Mouse (Mus musculus): ENCODE data around the gene Sec61a2. TPM values are rescaled to one million over a fixed set of nuclear protein-coding genes. Genes with fewer than 3 reads are reported as not detected.

Gene Sec61a2
- total and polyA plus RNA-seq, 3 experiments, result 13.9 to 32.3 TPM; not detected in 1

DNA sequence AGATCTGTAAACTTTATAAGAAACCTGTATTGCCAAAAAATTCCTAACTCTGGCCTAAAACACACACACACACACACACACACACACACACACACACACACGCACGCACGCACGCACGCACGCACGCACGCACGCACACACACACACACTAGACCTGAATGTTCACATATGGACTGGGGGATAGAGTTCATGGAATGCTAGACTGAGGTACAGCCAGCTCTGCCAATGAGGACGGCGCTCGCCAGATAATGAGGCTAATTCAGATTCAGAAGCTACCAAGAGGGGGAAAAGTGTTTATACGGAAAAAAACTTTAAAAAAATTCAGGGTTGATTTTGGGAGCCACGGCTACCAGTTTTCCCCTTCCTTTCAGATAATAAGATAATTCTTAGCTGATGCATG, 44.7 kb upstream of the Sec61a2 start:
- Histone ChIP-seq H3K79me2 (ENCODE audit: control insufficient read depth, insufficient read depth, low read length, poor library complexity) (no peaks in the 10 kb centered on the region), H3K9ac (ENCODE audit: control insufficient read depth, low read depth, low read length, poor library complexity, severe bottlenecking) (no peak overlapping the region), H3K27ac (ENCODE audit: control insufficient read depth, low read depth, low read length) (no peak overlapping the region), H3K36me3 (ENCODE audit: control insufficient read depth in 1 of 2, insufficient read depth in 2 of 2, low read length in 2 of 2) (peaks cover 0 to 13% of the 10 kb centered on the region in 2 experiments; a peak in 2 of 4 replicates), H3K4me1 (ENCODE audit: control insufficient read depth in 1 of 2, insufficient read depth in 2 of 2, low read length in 2 of 2) (peaks cover 11 to 17% of the 10 kb centered on the region in 2 experiments), H3K27me3 (ENCODE audit: control insufficient read depth in 1 of 2, insufficient read depth in 2 of 2, low read length in 2 of 2) (no peaks in the 10 kb centered on the region), H3K9me3 (replicated peaks; ENCODE audit: insufficient read depth, low read length) (no peaks in the 10 kb centered on the region), H3K4me3 (ENCODE audit: control insufficient read depth in 1 of 2, insufficient read depth in 1 of 2, low read depth in 2 of 2, low read length in 2 of 2) (no peak overlapping the region)
- TF ChIP-seq NRF1 (IDR thresholded peaks at IDR 0.05; ENCODE audit: insufficient read depth, low read depth, low read length, poor library complexity, severe bottlenecking) (no peak), KAT2A (conservative IDR thresholded peaks at IDR 0.05; ENCODE audit: low read depth, low read length) (no peak)
- no peak for DNase-seq (ENCODE audit: low read depth, low spot score)

DNA sequence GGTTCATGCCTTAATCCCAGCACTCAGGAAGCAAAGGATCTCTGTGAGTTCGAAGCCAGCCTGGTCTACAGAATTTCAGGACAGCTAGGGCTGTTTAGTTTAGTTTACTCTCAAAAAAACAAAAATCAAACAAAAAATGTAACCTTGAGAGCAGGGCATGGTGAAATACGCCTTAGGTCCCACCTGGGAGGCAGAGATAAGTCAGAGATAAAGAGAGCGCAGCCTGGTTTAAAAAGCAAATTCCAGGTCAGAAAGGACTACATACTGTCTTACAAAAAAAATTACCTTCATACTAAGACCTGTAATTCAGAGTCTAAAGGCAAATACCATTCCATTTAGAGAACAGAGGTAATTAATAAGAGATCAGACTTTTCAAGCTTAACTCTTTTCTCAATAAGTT, 44.1 kb upstream of the Sec61a2 start:
- TF ChIP-seq ZC3H11A (IDR thresholded peaks at IDR 0.05; ENCODE audit: low read depth, low read length), result no peak
- peak; percentile 44; the same call in 1 of the 2 replicates for TF ChIP-seq TCF12 (IDR thresholded peaks at IDR 0.05; ENCODE audit: low read depth, low read length)
- peak; percentile 57; the same call in 1 of the 2 replicates for TF ChIP-seq GATA1 (IDR thresholded peaks at IDR 0.05; ENCODE audit: low read depth, low read length)
- H3K27me3 ChIP-seq (ENCODE audit: control insufficient read depth in 1 of 2, insufficient read depth in 2 of 2, low read length in 2 of 2), result no peaks in the 10 kb centered on the region
- peaks cover 11 to 13% of the 10 kb centered on the region in 2 experiments for H3K4me1 ChIP-seq (ENCODE audit: control insufficient read depth in 1 of 2, insufficient read depth in 2 of 2, low read length in 2 of 2)
- H3K9ac ChIP-seq (ENCODE audit: control insufficient read depth, low read depth, low read length, poor library complexity, severe bottlenecking), result no peak overlapping the region
- H3K79me2 ChIP-seq (ENCODE audit: control insufficient read depth, insufficient read depth, low read length, poor library complexity), result no peaks in the 10 kb centered on the region
- no peak for DNase-seq (ENCODE audit: low read depth, low spot score)
- H3K9me3 ChIP-seq (replicated peaks; ENCODE audit: insufficient read depth, low read length), result no peaks in the 10 kb centered on the region
- H3K4me3 ChIP-seq (ENCODE audit: control insufficient read depth in 1 of 2, insufficient read depth in 1 of 2, low read depth in 2 of 2, low read length in 2 of 2), result no peak overlapping the region
- peaks cover 0 to 13% of the 10 kb centered on the region in 2 experiments; a peak in 2 of 4 replicates for H3K36me3 ChIP-seq (ENCODE audit: control insufficient read depth in 1 of 2, insufficient read depth in 2 of 2, low read length in 2 of 2)
- H3K27ac ChIP-seq (ENCODE audit: control insufficient read depth, low read depth, low read length), result peak overlapping the region; percentile 50; the same call in 1 of the 2 replicates

DNA sequence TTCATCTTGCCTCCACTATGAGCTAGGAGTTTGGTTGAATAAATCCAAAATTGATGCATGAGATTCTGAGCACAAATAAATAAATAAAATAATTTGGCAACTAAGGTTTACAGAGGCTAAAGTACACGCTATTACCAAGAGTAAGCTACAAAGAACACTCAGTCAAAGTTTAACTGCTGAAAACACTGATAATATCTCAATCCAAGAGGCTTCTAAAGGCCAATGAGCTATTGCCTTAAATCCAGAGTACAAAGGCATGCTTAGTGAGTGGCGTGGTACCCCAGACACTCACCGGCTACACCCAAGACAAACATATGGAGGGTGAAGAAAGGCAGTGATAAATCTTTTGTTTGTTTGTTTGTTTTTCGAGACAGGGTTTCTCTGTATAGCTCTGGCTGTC, 41.3 kb upstream of the Sec61a2 start:
- Histone ChIP-seq H3K27ac (ENCODE audit: control insufficient read depth, low read depth, low read length) (no peak overlapping the region), H3K4me3 (ENCODE audit: control insufficient read depth in 1 of 2, insufficient read depth in 1 of 2, low read depth in 2 of 2, low read length in 2 of 2) (no peak overlapping the region), H3K27me3 (ENCODE audit: control insufficient read depth in 1 of 2, insufficient read depth in 2 of 2, low read length in 2 of 2) (no peaks in the 10 kb centered on the region), H3K9ac (ENCODE audit: control insufficient read depth, low read depth, low read length, poor library complexity, severe bottlenecking) (no peak overlapping the region), H3K79me2 (ENCODE audit: control insufficient read depth, insufficient read depth, low read length, poor library complexity) (no peaks in the 10 kb centered on the region), H3K4me1 (ENCODE audit: control insufficient read depth in 1 of 2, insufficient read depth in 2 of 2, low read length in 2 of 2) (peaks cover 17 to 18% of the 10 kb centered on the region in 2 experiments), H3K9me3 (replicated peaks; ENCODE audit: insufficient read depth, low read length) (no peaks in the 10 kb centered on the region), H3K36me3 (ENCODE audit: control insufficient read depth in 1 of 2, insufficient read depth in 2 of 2, low read length in 2 of 2) (peaks cover 0 to 15% of the 10 kb centered on the region in 2 experiments; a peak in 2 of 4 replicates)
- DNase-seq (ENCODE audit: low read depth, low spot score), result no peak
- TF ChIP-seq MAFK (IDR thresholded peaks at IDR 0.05; ENCODE audit: borderline replicate concordance, low read depth, low read length) (no peak), NELFE (IDR thresholded peaks at IDR 0.05; ENCODE audit: low read depth, low read length) (no peak), CTCF (IDR thresholded peaks at IDR 0.05 in 2 of 3, conservative IDR thresholded peaks at IDR 0.05 in 1 of 3; ENCODE audit: control insufficient read depth in 1 of 3, insufficient read depth in 1 of 3, low read depth in 2 of 3, low read length in 3 of 3, poor library complexity in 1 of 3, severe bottlenecking in 1 of 3) (no peak), EP300 (IDR thresholded peaks at IDR 0.05; ENCODE audit: low read depth in 1 of 2, low read length in 2 of 2) (no peak), MYB (IDR thresholded peaks at IDR 0.05; ENCODE audit: low read depth, low read length) (no peak), E2F4 (IDR thresholded peaks at IDR 0.05; ENCODE audit: borderline replicate concordance, low read depth, low read length) (no peak), RCOR1 (IDR thresholded peaks at IDR 0.05; ENCODE audit: low read depth, low read length) (no peak), MYC (IDR thresholded peaks at IDR 0.05; ENCODE audit: low read depth, low read length) (no peak), CHD2 (IDR thresholded peaks at IDR 0.05; ENCODE audit: low read length) (no peak), USF1 (IDR thresholded peaks at IDR 0.05; ENCODE audit: low read depth, low read length) (no peak), UBTF (IDR thresholded peaks at IDR 0.05; ENCODE audit: borderline replicate concordance, insufficient read depth, low read depth, low read length) (no peak)

Measured in MEL (cell line).